Mouse (Mus musculus): ENCODE results near the gene Ssr1. TPM values are rescaled to one million over a fixed set of nuclear protein-coding genes. Genes with fewer than 3 reads are reported as not detected.

Ssr1 gene
- polyA plus RNA-seq (2014; fragmentation: Illumina TruSeq; extraction: RNeasy Lipid Tissue Mini Kit (QIAGEN cat#74804); ENCODE audit: insufficient read depth, low read depth, low replicate concordance): 25.1 TPM

DNA sequence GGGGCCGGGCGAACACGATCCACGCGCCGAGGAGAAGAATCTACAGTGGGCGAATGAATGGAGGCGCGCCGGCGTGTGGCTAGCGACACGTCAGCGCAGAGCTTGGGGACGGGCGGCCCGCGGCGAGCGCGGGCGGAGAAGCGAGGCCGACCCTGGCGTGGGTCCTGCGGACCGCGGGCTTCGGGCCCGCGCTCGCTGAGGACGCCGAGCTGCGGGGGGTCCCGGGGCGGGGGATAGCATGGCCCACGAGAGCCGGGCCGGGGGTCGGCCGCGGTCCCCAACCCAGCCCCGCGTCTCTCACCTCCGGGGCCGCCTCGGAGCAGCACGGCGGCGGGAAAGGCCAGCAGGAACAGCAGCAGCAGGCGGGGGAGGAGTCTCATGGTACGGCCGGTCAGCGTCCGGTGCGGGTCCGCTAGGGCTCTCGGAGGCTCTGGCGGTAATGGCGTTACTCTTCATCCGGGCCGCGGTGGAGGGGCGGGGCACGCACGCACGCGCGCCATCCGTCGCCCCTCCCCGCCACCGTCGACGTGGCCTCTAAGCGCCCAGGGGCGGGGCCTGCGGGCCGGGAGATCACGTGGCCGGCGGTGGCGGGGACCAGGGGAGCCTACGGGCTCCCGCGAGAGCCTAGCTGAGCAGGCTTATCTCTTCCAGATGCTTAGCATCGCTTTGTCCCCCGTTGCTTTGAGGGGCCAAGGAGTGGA is at the start of gene Ssr1:
Gene Ssr1, minus strand, starts transcription at position 514 of the 701 bp plus-strand sequence.

DNA sequence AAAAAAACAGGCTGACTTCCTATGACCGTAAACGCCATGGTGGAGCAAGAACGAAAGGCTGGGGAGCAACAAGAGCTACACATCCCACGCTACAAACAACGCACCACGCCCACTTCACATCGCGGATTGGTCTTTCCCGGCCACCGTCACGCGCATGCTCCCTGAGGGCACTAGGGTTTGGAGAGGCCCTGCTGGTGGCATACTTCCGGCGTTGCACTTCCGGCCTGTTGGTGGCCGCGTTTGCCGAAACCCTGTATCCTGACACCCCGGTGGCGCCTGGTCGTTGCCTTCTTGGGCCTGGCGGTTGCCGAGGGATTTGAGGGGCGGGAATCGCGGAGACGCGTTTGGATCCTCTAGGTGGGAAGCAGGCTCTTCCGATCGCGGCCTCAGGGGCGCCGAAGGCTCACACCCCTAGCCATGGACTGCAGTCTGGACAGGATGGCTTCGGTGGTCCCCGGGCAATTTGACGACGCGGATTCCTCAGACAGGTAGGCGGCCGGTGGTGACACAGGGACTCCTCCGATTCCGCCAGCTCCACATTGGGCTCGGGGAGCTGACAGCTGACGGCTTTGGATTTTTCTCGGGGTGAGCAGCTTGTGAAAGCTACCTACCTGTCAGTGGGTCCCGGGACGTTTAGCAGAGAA is 43.1 kb upstream of the Ssr1 start, which contains the start of gene Cage1:
Gene Cage1, minus strand, starts transcription at position 26 of the 644 bp plus-strand sequence.

DNA sequence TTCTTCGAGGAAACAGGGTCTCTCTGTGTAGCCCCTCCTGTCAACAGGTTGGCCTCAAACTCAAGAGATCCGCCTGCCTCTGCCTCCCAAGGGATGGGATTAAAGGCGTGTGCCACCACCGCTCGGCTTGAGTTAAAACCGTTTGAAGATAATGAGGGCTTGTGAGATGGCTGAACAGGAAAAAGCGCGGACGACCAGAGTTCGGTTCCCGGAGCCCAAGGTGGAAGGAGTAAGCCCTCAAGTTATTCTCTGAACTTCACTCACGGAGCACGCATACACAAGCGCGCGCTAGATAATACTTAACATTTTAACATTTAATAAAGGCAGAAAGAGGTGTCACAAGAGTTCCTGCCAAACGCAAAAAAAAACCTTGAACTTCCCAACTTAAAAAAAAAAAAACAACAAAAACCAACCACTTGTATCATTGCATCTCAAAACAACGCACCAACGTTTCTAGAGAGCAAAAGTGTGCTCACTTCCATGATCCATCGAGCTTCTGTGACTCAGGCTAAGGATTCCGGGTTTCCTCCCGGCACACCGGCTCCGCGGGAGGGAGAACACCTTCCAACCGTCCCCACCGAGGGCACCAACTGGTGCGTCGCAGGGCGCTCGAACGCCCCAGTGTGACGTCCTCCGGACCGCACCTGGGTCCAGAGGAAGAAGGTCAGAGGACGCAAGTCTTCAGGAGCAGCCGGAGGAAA is 42.5 kb upstream of the Ssr1 start, which contains the start of gene Riok1:
Gene Riok1, plus strand, starts transcription at position 653 of the 701 bp plus-strand sequence.

Other genes with a start within 250 kb of the Ssr1 start
- 3.9 TPM for gene Rreb1, start 215.8 kb downstream of the Ssr1 start, polyA plus RNA-seq (2014; fragmentation: Illumina TruSeq; extraction: RNeasy Lipid Tissue Mini Kit (QIAGEN cat#74804); ENCODE audit: insufficient read depth, low read depth, low replicate concordance)
- 11.5 TPM for gene Riok1, start 42.8 kb upstream of the Ssr1 start, polyA plus RNA-seq (2014; fragmentation: Illumina TruSeq; extraction: RNeasy Lipid Tissue Mini Kit (QIAGEN cat#74804); ENCODE audit: insufficient read depth, low read depth, low replicate concordance)
- gene Cage1, start 42.9 kb upstream of the Ssr1 start, polyA plus RNA-seq (2014; fragmentation: Illumina TruSeq; extraction: RNeasy Lipid Tissue Mini Kit (QIAGEN cat#74804); ENCODE audit: insufficient read depth, low read depth, low replicate concordance): 0.28 TPM
- 6.7 TPM for gene Dsp, start 157.1 kb upstream of the Ssr1 start, polyA plus RNA-seq (2014; fragmentation: Illumina TruSeq; extraction: RNeasy Lipid Tissue Mini Kit (QIAGEN cat#74804); ENCODE audit: insufficient read depth, low read depth, low replicate concordance)
- gene Snrnp48, start 210.7 kb upstream of the Ssr1 start, polyA plus RNA-seq (2014; fragmentation: Illumina TruSeq; extraction: RNeasy Lipid Tissue Mini Kit (QIAGEN cat#74804); ENCODE audit: insufficient read depth, low read depth, low replicate concordance): 14.2 TPM